Mouse (Mus musculus): ENCODE results near the gene Bcr. TPM values are rescaled to one million over a fixed set of nuclear protein-coding genes. Genes with fewer than 3 reads are reported as not detected.

Bcr gene
- total RNA-seq, 2 experiments from 2014 or later = 7.3 to 10.5 TPM

- DNase-seq (ENCODE audit: low spot score in 2 of 2) = no peak
These were observed 33.0 kb downstream of the Bcr start for GRCm38 (mm10) chr10:75093252-75093987.

DNA sequence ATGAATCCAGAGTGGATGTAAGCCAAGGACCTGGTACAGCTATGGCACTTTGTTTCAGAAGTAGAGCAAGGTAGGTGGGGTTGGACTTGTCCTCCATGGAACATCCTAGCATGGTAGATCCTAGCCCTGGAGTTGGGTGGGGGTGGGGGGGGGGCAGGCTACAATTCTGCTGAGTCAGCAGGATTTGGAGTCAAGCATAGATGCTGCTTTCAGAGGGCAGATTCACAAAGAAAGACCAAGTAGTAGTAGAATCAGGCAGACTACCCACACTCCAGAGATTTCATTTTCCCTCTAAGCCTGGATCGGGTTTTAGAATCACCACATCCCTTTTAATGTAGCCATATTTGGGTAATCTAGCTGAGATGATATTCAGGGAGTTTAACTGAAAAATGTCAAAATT is 33.9 kb downstream of the Bcr start:
- DNase-seq (ENCODE audit: low spot score in 2 of 2) = no peak

DNA sequence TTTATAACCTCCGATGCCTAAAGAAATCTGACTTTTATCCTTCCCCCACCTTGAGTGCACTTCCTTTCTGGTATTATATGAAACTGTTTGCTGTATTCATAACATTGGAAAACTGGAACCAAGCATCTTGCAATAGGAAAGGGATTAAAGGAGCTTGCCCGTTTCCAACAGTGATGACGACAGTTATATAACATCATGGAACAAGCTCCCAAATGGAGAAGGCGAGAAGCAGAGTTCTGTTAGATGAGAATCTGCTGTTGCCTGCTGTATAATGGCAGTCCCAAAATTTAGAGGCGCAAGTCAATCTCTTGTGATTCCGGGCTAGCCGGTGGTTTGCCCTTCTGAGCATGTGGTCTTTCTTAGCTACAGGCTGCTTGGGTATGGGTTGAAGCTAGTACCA is 34.8 kb downstream of the Bcr start:
- no peak for DNase-seq (ENCODE audit: low spot score in 2 of 2)

DNA sequence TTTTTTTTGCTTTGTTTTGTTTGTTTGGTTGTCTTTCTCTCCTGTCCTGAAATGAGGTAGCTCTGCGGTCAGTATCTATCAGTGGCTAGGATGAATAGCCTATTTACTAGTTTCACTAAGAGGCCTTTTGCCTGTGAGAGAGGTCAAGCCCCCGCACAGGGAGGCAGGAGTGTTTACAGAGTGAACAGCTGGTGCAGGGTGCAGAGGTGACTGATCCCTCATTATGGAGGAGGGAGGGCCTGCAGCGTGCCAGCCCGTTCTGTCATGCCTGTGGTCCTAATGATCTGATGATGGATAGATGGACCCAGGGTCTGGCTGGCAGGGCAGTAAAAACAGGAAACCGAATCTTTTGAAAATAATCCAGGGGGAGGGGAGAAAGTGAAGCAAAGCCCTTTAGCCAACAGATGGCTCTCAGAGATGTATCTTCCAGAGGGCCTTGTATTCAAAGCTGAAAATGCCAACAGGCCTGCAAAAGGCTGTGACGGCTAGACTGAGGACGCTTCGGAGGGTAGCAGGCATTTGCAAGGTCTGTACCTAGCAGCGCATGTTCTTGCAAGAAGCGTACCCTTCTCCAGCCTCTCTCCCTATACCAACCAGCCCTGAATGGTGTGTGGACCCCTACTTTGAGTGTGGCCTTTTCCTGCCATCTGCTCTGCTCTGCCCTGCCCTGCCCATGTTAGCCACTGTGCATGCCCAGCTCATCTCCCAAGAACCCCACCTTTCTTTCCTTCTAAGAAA is 38.2 kb downstream of the Bcr start:
- no peak for DNase-seq (ENCODE audit: low spot score in 2 of 2)

- DNase-seq (ENCODE audit: low spot score in 2 of 2) = no peak
These were observed 39.9 kb downstream of the Bcr start for GRCm38 (mm10) chr10:75100298-75100697.

DNA sequence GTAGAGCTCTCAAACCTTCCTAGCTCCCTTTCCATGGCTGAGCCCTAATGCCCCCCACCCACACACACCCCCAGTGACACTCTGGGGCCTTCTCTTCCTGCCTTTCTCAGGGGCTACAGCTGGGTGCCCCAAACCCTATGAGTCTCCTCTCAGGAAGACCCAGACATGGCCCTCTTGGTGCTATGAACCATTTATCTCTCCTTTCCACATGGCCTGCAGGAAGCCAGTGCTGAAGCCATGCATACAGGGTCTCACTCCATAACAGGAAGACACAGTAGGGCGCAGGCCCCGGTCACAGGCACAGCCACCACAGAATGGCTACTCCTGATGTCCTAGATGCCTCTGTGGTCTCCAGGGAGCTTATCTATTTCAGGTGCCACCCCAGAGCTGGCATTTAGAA is 43.1 kb downstream of the Bcr start:
- DNase-seq (ENCODE audit: low spot score in 2 of 2) = no peak

GRCm38 (mm10) chr10:75104191-75105098 is 44.1 kb downstream of the Bcr start:
- DNase-seq (ENCODE audit: low spot score in 2 of 2) = peak in 1 of 2 experiments; percentile 40

DNA sequence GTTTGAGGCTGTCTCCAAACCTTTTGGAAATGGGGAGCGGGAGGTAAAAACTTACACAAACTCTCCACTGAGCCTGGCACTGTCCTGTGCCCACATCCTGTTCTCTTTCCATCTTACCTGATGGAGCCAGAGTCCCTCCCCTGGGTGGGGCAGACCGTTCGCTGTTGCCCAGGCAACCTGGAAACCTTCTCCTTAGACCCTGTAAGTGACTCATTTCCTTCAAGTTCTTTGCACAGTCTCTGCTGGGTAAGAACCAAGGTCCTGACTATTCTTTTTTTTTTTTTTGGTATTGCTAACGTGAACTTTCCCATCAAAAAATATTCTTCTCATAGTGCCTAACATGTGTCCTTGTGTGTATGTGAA is 44.7 kb downstream of the Bcr start:
- no peak for DNase-seq (ENCODE audit: low spot score in 2 of 2)

DNA sequence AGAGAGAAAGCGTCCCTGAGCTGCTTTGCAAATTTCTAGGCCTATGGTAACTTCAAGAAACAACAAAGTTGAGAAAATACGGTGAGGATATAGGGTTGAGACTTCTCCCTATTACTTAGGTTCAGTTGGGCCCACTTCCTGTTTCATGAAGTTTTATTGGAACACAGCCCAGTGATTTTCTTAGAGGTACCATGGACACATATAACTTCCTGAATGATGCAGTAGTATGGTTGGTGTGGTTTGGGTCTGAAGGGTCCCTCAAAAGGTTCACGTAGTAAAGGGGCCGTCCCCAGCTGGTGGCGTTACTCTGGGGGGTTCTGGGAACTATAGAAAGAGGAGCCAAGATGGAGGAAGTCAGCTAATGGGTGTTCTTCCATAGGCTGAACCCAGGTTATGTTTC is 45.3 kb downstream of the Bcr start:
- DNase-seq (ENCODE audit: low spot score in 2 of 2) = no peak

- no peak for DNase-seq (ENCODE audit: low spot score in 2 of 2)
These were observed 46.6 kb downstream of the Bcr start for GRCm38 (mm10) chr10:75106940-75107381.

DNA sequence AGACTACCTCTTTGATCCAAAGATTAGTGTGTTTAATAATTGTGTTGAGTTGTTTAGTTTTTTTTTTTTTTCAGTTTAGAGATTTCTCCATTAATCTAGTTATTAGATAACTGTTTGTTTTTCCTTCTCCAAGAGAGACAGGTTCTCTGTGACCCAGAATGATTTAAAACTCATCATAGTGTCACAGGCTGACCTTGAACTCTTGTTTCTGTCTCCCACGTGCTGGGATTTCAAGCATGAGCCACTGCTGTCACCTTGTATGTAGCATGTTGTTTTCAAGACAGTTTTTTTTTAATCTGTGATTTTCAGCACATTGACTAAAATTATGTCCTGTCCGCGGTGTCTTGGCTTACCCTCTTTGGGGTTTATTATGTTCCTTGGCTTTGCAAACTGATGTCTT is 47.7 kb downstream of the Bcr start:
- no peak for DNase-seq (ENCODE audit: low spot score in 2 of 2)

- DNase-seq (ENCODE audit: low spot score in 2 of 2) = no peak
These were observed 51.2 kb downstream of the Bcr start for GRCm38 (mm10) chr10:75111446-75112201.

GRCm38 (mm10) chr10:75112405-75112804 is 52.0 kb downstream of the Bcr start:
- no peak for DNase-seq (ENCODE audit: low spot score in 2 of 2)

DNA sequence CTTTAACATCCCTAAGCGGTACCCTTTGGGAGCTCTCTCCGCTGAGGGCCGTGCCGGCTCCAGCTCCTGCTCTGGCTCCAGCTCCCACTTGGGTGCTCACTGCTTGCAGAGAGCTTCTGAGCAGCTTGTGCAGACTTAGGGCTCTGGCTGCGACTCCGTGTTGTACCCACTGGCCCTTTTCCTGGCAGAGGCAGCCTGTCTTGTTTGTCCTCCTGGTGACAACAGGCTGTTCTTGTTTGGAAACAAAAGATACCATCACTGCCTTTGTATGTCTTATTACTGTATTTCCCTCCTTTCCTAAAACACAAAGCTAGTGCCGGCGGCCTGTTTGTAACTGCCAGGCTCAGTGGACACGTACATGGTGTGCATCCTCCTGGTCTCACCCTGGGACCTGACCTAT is 53.2 kb downstream of the Bcr start:
- DNase-seq (ENCODE audit: low spot score in 2 of 2) = no peak

- DNase-seq (ENCODE audit: low spot score in 2 of 2) = no peak
These were observed 54.8 kb downstream of the Bcr start for GRCm38 (mm10) chr10:75115240-75115639.

DNA sequence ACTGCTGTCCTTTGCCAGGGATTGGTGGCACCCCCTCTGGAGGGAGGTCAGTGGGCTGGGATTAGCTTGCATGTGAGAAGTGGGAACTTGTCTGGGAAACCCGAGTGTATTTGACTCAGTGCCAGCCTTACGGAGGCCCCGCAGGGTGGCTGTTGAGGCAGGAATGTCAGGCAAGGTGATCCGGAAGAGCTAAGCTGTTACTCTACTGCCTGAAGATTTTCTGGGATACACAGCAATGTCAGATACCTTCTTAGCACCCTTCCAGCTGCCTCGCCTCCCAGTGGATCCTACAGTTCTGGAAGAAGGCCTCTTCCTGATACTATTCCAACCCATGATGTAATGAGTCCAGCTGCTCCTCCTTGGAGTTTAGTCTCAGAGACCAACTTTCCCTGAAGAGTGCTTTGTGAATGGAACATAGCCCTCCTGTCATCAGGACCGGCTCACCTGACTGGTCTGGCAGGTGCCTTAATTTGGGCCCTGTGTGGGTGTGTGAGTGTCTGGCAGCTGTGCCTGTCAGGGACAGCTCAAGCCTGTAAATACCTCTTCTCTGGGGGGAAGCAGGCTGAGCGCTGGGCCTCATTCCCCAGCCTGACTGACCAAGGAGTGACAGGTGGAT is 56.6 kb downstream of the Bcr start:
- peak in 1 of 2 experiments; percentile 42 for DNase-seq (ENCODE audit: low spot score in 2 of 2)

GRCm38 (mm10) chr10:75118444-75118843 is 58.1 kb downstream of the Bcr start:
- no peak for DNase-seq (ENCODE audit: low spot score in 2 of 2)

DNA sequence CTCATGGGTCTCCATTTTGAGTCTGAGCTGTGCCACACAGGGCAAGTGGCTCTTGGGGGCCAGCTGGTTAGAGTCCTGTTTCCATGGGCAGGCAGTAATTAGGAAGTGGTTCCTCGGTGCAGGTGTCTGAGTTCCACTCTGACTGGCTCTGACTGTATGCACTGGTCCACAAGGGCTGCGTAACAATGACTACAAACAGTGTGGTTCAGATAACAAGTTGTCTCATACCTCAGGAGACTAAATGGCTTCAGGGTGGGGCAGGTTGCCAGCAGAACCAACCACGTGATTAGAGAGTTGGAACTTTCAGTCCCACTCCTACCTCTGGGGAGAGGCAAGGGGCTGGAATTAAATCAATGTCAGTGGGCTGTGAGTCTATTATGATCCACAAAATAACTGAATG is 59.0 kb downstream of the Bcr start:
- DNase-seq (ENCODE audit: low spot score in 2 of 2) = no peak

DNA sequence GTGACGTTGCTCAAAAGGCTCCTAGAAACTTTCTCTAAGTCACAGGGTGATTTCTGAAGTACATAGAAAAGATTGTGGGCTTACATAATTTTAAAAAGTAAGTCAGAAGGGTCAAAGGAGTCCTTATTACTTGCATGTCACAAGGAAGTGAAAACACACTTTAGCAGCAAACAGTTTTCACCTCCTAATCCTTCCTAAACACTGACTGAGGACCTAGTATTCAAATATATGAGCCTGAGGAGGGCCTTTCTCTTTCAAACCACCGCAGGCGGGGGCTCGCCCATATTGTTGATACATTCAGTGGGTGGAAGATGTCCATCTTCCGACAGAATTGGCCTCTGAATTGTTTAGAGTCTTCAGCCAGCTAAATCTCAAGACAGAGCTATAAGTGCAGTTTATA is 59.8 kb downstream of the Bcr start:
- no peak for DNase-seq (ENCODE audit: low spot score in 2 of 2)

- peak in 1 of 2 experiments; percentile 23 for DNase-seq (ENCODE audit: low spot score in 2 of 2)
These were observed 60.6 kb downstream of the Bcr start for GRCm38 (mm10) chr10:75121028-75121427.

- DNase-seq (ENCODE audit: low spot score in 2 of 2) = no peak
These were observed 65.2 kb downstream of the Bcr start for GRCm38 (mm10) chr10:75125577-75125976.

Data from gastrocnemius, postnatal 4 days (tissue).